Mouse (Mus musculus) heart, embryonic 14.5 days (tissue): ENCODE measurements around the gene Atxn2. TPM values are rescaled to one million over a fixed set of nuclear protein-coding genes. Genes with fewer than 3 reads are reported as not detected.
A peak's percentile ranks its signal among the peaks of the same experiment; 100 is the strongest.

Experiments used
- ATAC-seq: fragments of 200-750 bp; cut with Nextera tagmentation; 2 replicates; pipeline ENCODE4 v1.8.0; 2017; ENCODE audit warnings: low read depth, moderate TSS enrichment; ENCODE audit not compliant: insufficient number of reproducible peaks, insufficient read depth, low FRiP score
- H3K27ac ChIP-seq, 2 experiments: fragments of 200-500 bp in 1 of 2; fragments of 300-500 bp in 1 of 2; sonication (generic) in 1 of 2; replicated peaks in 1 of 2; 2 replicates each; pipeline ENCODE4 v1.5.1; 2012 to 2014; ENCODE audit warnings: low read depth in 2 of 2, low read length in 2 of 2, control low read depth in 1 of 2, mild to moderate bottlenecking in 1 of 2, mixed read lengths in 1 of 2; ENCODE audit not compliant: control insufficient read depth in 1 of 2, insufficient read depth in 1 of 2
- H3K27me3 ChIP-seq: fragments of 300-500 bp; sonication (generic); 2 replicates; pipeline ENCODE4 v1.6.1; 2014; ENCODE audit warnings: mild to moderate bottlenecking, low read length, control low read depth; ENCODE audit not compliant: control insufficient read depth, insufficient read depth
- H3K36me3 ChIP-seq: fragments of 300-500 bp; sonication (generic); 2 replicates; pipeline ENCODE4 v1.6.1; 2014; ENCODE audit warnings: mild to moderate bottlenecking, control low read depth, low read length, mixed read lengths; ENCODE audit not compliant: control insufficient read depth, insufficient read depth
- H3K4me1 ChIP-seq, 2 experiments: fragments of 200-500 bp in 1 of 2; fragments of 300-500 bp in 1 of 2; sonication (generic) in 1 of 2; 2 replicates each; pipeline ENCODE4 v1.6.1; 2012 to 2014; ENCODE audit warnings: low read length in 2 of 2, control low read depth in 1 of 2, mixed read lengths in 1 of 2; ENCODE audit not compliant: control insufficient read depth in 2 of 2, insufficient read depth in 2 of 2
- H3K4me2 ChIP-seq: fragments of 300-500 bp; sonication (generic); 2 replicates; pipeline ENCODE4 v1.6.1; 2014; ENCODE audit warnings: mild to moderate bottlenecking, low read length
- H3K4me3 ChIP-seq, 2 experiments: fragments of 200-500 bp in 1 of 2; fragments of 300-500 bp in 1 of 2; sonication (generic) in 1 of 2; 2 replicates each; pipeline ENCODE4 v1.5.1; 2012 to 2014; ENCODE audit warnings: low read length in 2 of 2, mild to moderate bottlenecking in 2 of 2, control low read depth in 1 of 2, low read depth in 1 of 2, moderate library complexity in 1 of 2; ENCODE audit not compliant: control insufficient read depth in 1 of 2, insufficient read depth in 1 of 2
- H3K9ac ChIP-seq: fragments of 300-500 bp; sonication (generic); 2 replicates; pipeline ENCODE4 v1.6.1; 2014; ENCODE audit warnings: mild to moderate bottlenecking, low read length
- H3K9me3 ChIP-seq: fragments of 300-500 bp; sonication (generic); 2 replicates; pipeline ENCODE4 v1.6.1; 2016; ENCODE audit warnings: low read length, control low read depth; ENCODE audit not compliant: control insufficient read depth
- WGBS: fragments of 180-500 bp; shearing (Covaris S2); extraction: QIAGEN DNeasy Blood & Tissue Kit; methylation state at CpG from one replicate; pipeline ENCODE4 v1.1.7; 2014; 5-methylcytosine and 5-hydroxymethylcytosine counted together
- polyA plus RNA-seq: library from polyadenylated mRNA; unstranded; fragments of >200 nt; fragmentation: Nextera tagmentation; extraction: Ambion mirVana; gene quantifications from 2 replicates; pipeline ENCODE4 v1.2.1, GENCODE M21; 2014

The Atxn2 gene
- polyA plus RNA-seq, 1 experiment from 2014 or later, result 84.8 TPM

DNA sequence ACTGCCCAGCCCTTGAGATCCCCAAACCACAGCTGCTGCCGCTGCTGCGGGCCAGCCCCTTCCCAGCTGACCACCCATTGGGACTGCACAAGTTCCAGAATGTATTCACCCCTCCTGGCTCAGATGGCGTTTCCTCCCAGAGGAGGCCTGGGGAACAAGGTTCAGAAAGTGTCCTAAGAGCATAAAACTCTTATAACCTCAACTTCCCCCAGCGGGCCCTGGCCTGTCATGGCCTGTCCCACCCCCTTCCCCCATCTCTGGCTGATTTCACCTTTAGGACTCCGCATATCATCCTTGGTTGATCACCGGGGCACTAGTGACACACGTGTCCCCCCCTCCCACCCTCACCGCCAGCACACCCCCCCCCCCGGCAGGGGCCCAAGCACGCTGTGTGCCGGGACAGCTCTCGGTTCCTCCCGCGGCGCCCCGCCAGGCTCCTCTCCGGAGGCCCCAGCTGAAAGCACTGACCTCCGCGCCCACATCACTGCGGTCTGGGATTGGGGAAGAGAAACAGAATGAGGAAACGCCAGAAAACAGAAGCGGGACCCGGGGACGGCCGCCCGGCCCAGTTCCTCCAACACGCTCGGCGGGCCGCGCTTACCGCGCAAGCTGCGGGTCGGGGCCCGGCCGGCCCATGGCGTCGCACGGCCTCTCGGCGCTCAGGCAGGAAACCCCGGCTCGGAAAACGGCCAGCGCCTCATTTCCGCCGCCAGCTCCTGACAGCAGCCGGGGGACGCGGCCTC, 125.0 kb downstream of the Atxn2 start:
- Histone ChIP-seq H3K9me3 (no peaks in the 10 kb centered on the region), H3K27me3 (no peaks in the 10 kb centered on the region), H3K27ac (peak overlapping the region; percentile 82 to 87), H3K4me3 (peak overlapping the region; percentile 90 to 96), H3K9ac (peak overlapping the region; percentile 86), H3K4me2 (peak overlapping the region; percentile 80), H3K4me1 (peaks cover 43 to 44% of the 10 kb centered on the region in 2 experiments), H3K36me3 (0 out of 2 replicates have a peak, but pooled peaks cover 4% of the 10 kb centered on the region)
- WGBS, result under 1% methylated on average over 51 of the region's 51 CpGs
- ATAC-seq, result no peak

DNA sequence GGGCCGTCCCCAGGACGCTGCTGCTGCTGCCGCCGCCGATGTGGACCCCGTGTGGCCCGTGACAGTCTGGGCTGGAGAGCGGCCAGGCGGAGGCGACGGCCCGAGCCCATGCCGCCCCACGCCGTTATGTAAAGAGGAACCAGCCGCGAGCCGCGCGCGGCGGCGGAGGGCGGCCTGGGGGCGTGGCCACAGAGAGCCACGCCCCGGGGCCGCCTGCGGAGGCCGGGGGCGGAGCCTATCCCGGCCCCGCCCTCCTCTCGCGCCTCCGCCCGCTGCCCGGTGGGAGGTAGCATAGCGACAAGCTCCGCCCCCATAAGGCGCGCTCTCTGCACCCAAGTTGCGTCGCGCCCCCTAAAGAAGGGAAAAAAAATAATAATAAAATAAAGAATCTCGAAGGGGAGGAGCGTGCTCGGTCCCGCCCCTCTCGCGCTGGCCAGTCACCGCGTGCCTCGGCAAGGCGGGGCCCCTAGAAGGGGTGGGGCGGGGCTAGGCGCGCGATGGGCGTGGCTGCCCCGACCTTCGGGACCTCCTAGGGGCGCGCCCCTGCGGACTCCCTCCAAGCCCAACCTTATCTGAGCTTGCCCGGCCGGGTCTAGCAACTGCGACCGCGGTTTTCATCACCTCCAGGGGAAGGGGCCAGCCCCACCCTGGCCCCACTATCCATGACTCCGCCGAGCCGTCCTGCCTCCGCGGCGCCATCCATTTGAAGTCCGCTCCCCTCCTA, 125.7 kb downstream of the Atxn2 start:
- peak overlapping the region; percentile 90 to 96 for H3K4me3 ChIP-seq
- H3K27ac ChIP-seq, result peak overlapping the region; percentile 82 to 87
- H3K4me2 ChIP-seq, result peak overlapping the region; percentile 80
- H3K27me3 ChIP-seq, result no peaks in the 10 kb centered on the region
- no peaks in the 10 kb centered on the region for H3K9me3 ChIP-seq
- peak; percentile 85 for ATAC-seq
- WGBS, result under 1% methylated on average over 63 of the region's 77 CpGs
- H3K4me1 ChIP-seq, result peaks cover 43 to 44% of the 10 kb centered on the region in 2 experiments
- peak overlapping the region; percentile 86 for H3K9ac ChIP-seq
- 0 out of 2 replicates have a peak, but pooled peaks cover 4% of the 10 kb centered on the region for H3K36me3 ChIP-seq

DNA sequence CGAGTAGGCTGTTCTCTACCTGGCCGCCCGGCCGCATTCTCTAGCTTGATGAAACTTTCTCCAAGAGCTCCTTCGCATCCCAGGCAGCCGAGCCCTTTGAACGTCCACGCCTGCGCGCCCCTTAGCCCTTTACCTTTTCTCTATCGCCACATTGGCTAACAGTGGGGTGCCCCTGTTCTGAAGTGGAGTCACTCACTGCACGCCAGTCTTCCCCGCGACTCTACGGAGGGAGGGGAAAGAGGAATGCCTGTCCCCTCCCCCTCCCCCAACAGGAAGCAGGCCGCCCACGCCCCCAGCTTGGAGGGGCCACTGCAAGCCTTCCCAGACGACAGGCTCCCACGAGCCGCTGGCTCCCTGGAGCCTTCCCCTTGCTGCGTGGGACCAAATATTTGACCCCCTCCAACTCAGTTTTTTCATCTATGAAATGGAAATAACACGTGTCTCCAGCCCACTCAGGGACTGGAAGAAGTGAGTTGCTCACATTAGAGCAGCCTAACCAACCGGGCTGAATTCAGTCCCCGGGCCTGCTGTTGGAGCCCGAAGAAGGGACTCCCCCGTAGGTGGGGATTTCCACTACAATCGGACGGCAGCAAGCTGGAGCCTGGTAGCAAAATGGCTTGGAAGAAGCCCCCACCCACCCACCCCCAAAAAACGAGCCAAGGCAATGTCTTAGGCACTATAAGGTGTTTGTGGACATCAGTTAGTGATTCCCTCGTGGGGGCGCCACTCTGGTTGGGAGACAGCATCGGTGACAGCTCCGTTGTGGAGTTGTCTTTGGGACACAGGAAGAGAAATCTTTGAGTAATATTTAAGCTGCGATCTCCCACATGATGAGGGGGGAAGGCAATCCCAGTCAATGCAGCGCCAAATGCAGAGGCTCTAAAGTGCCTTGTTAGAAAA, 126.6 kb downstream of the Atxn2 start, which contains the start of gene Sh2b3:
Gene Sh2b3, minus strand, starts transcription at position 206 of the 900 bp plus-strand sequence.
- under 1% methylated on average over 35 of the region's 35 CpGs for WGBS
- peak within 1 kb of the TSS; percentile 82 to 87 for H3K27ac ChIP-seq

DNA sequence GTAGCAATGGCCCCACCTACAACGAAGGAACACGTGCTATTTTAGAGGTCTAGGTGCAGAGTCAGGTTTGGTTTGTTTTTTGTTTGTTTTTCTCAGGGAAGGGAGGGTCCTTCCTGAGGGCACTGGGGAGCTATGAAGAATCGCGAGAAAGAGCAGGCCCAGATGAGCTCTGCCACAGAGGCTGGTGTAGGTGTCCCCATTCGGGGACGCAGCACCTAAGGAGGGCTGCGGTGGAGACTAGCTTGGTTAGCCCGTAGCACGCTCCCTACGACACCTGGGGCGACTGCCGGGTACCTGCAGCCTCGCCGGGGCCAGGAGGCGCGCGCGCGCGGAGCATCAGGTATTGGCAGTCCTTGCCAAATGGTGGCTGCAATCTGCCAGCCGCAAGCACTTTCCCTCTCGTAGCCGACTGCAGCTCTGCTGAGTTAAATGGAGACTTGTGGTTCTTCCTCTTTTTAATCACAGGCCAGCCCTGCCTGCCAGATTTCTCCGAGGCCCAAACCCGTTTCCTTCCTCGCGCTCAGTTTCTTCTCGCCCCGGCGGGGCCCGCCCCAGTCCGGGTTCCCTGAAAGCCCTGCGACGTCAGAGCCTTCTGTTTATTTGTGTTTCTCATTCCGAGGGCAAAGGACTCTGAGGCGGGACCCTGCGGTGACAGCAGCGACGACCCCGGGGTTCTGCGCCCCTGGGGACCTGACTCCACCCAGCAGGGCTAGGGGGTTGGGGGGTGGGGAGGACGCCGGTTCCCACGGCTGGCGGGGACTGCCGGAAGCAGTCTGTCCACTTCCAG, 127.4 kb downstream of the Atxn2 start:
- H3K4me2 ChIP-seq, result peak overlapping the region; percentile 80
- no peak for ATAC-seq
- under 1% methylated on average over 46 of the region's 46 CpGs for WGBS
- no peaks in the 10 kb centered on the region for H3K36me3 ChIP-seq
- H3K9me3 ChIP-seq, result no peaks in the 10 kb centered on the region
- H3K27me3 ChIP-seq, result peaks cover under 1% of the 10 kb centered on the region
- peak overlapping the region; percentile 69 for H3K9ac ChIP-seq
- H3K4me3 ChIP-seq, result peak overlapping the region; percentile 50 to 90
- H3K27ac ChIP-seq, result peak overlapping the region; percentile 68 to 87
- H3K4me1 ChIP-seq, result peaks cover 34 to 44% of the 10 kb centered on the region in 2 experiments

More for the DNA sequence above, 126.6 kb downstream of the Atxn2 start, which contains the start of gene Sh2b3:
- Histone ChIP-seq H3K27me3 (no peaks in the 10 kb centered on the region), H3K36me3 (no peaks in the 10 kb centered on the region), H3K4me2 (peak within 1 kb of the TSS; percentile 80), H3K9me3 (no peaks in the 10 kb centered on the region), H3K9ac (peak within 1 kb of the TSS; percentile 86), H3K4me1 (peaks cover 41 to 45% of the 10 kb centered on the region in 2 experiments), H3K4me3 (peak within 1 kb of the TSS; percentile 90 to 96)
- 0 out of 2 replicates have a peak, but pooled peaks have one; percentile 8 for ATAC-seq

DNA sequence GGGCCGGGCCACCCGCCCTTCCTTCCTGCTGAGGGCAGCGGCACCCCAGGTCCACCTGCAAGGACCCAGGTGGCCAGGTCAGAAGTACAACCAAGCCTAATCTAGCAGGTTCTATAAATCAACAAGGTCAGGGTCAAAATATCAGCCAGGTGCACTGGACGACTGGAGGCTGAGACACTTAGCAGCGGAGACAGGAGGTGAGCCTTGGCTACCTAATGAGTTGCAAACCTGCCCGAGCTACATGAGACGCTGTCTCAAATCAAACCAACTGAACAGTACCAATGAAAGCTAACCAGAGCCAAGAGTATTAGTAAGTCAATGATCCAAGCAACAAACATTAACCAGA, 128.0 kb downstream of the Atxn2 start:
- H3K4me3 ChIP-seq, result peak overlapping the region; percentile 50 to 90; a peak in 3 of 4 replicates
- peaks cover 30 to 40% of the 10 kb centered on the region in 2 experiments for H3K4me1 ChIP-seq
- H3K4me2 ChIP-seq, result peak overlapping the region; percentile 80
- no peaks in the 10 kb centered on the region for H3K9me3 ChIP-seq
- 35% methylated on average over 7 of the region's 7 CpGs for WGBS
- peaks cover 6% of the 10 kb centered on the region for H3K27me3 ChIP-seq
- H3K27ac ChIP-seq, result peak overlapping the region; percentile 15 to 87; a peak in 3 of 4 replicates
- H3K9ac ChIP-seq, result peak overlapping the region; percentile 69
- ATAC-seq, result no peak
- no peaks in the 10 kb centered on the region for H3K36me3 ChIP-seq

DNA sequence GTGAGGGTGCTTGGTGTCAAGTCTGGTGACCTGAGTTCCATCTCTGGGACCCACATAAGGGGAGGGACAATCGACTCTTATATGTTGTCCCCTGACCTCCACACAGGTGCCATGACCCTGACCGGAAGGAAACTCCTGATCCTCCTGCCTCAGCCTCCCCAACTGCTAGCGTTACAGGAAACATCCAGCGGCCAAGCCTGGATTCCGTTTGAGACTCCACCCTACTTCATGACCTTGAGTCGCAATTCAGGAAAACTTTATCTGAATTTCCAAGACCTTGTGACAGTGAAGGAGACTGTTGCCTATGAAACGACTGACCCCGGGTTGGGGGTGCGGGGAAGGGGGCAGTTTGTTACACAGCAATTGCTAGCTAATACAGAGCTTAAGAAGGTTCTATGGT, 130.4 kb downstream of the Atxn2 start:
- H3K4me2 ChIP-seq, result no peak overlapping the region
- no peak overlapping the region for H3K27ac ChIP-seq
- H3K4me3 ChIP-seq, result no peak overlapping the region
- 90% methylated on average over 9 of the region's 9 CpGs for WGBS
- no peaks in the 10 kb centered on the region for H3K36me3 ChIP-seq
- H3K9me3 ChIP-seq, result no peaks in the 10 kb centered on the region
- no peak overlapping the region for H3K9ac ChIP-seq
- H3K4me1 ChIP-seq, result peaks cover 13 to 27% of the 10 kb centered on the region in 2 experiments
- no peak for ATAC-seq
- peaks cover 12% of the 10 kb centered on the region for H3K27me3 ChIP-seq
